Mouse (Mus musculus): Measurements from ENCODE around the gene Plekhg6.

DNA sequence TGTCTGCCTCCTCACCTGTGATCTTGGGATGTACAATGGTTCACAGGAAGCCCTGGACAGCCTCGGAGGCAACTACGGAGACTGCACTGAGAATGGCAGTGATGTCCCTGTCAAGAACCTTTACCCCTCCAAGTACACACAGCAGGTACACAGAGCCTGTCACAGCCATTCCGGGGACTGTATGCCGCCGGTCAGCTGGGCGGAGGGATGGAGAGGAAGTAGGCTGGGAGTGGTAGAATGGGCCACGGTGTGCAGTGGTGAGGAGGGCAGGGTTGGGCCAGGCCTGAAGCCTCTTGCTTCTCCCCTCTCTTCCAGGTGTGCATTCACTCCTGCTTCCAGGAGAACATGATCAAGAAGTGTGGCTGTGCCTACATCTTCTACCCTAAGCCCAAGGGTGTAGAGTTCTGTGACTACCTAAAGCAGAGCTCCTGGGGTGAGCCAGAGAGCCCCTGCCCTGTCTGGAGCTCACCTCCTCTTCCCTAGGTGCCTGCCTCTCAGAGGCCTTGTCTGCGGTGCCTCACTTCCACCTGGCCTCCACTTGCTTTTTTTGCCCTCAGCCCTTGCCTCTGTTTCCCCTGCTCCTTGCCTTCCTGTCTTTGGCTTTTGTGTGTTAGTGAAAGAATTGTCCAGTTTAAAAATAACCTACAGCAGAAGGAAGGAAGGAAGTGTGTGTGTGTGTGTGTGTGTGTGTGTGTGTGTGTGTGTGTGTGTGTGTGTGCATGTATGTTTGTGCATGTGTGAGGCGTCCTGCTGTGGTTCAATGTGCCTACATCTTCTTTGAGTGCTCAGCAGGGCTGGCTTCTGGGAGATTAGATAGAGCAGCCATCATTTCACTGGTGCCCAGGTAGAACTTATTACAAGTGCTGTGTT is 41.6 kb downstream of the Plekhg6 start:
- TF ChIP-seq POLR2A (IDR thresholded peaks at IDR 0.05; ENCODE audit: extremely low read depth, insufficient read depth, low read length): no peak
- no peak for TF ChIP-seq CTCF (IDR thresholded peaks at IDR 0.05; ENCODE audit: low read depth, low read length)
